Mouse (Mus musculus): ENCODE measurements around the gene Fzd5.

The Fzd5 gene

DNA sequence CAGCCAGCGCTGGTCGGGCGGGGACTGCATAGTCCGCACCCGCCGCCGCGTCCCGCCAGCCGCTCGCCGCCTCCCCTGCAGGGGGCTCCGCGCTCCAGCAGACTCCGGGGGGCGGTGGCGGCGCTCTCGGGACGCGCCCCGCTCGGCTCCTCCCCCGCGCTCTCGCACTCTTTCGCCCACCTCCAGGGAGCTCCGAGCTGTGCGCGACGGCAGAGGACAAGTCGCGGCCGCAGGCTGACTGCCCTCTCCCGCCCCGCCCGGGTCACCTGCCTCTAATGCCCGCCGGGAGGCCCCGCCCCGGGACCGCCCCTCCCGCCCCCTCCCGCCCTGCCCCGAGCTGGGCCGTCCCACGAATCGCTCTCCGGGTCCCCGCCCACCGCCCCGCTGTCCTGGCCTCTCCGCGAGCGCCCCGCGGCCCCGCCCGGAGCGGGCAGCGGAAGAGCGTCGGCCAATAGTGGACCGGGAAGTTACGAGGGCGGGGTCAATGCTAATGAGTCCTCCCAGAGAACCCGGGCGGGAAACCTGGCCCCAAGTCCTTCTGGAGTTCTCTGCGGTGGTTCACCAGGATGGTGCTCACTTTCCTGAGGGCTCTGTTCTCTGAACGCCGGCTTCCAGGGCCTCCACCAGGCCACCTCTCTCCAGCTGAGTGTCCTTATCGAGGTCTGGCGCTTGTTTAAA lies at the start of gene Fzd5:
TSS of gene Fzd5 (minus strand) at position 250 of the 678 bp plus-strand sequence.
- DNase-seq (ENCODE audit: low spot score in 2 of 2) = peak; percentile 92 to 94

DNA sequence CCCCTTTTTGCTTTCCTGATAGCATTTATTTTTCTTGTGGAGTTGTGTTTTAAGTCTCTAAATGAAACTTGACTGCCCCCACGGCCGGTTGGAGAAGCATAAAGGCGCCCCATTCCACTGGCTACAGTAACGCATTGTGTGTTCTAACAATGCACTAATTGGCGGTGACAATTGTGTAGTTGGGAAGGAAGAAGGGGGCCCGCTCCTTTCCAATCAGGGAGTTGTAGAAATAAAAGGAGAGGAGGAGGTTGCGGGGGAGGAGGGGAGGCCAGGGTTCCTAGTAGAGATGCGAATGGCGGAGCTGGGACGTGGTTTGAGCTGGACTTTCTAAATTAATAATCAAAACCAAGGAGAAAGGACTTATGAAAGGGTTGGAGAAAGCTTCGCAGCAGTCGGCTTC lies 42.3 kb upstream of the Fzd5 start:
- DNase-seq (ENCODE audit: low spot score in 2 of 2) = no peak

DNA sequence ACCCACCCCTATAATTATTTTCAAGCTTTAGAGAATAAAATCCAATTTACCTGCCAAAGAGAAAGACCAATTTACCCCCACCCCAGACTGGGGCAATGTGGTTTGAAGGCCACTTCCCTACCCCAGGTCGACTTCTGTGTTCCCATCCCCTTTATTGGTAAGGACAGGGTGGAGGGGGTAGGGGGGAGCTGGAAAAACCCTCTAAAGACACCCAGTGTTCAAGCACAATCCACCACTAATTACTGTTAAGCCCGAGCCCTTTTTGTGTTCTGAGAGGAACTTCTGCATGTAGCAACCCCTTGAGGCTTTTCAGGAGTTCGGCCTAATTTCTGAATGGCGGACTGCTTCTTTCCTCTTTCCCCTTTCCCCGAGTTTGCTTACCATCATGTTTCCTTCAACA lies 41.9 kb upstream of the Fzd5 start:
- no peak for DNase-seq (ENCODE audit: low spot score in 2 of 2)

DNA sequence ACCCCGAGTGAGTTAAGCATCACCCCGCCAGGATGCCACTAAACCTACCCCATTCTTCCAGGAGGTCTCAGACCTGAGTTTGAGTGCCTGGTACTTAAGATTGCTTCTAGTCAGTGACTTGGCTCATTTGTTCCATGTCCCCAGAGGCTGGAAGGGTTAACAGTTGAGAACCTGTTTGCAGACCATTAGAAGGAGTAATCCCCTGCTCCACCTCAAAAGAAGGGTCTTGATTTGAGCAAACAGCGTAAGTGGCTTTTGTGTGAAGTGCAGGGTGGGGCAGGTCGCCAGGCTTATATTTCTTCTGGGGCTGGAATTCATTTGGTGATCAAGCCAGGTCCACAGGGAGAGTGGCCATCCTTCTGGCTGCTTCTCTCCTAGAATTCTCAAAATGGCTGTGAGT lies 35.8 kb upstream of the Fzd5 start:
- no peak for DNase-seq (ENCODE audit: low spot score in 2 of 2)

DNA sequence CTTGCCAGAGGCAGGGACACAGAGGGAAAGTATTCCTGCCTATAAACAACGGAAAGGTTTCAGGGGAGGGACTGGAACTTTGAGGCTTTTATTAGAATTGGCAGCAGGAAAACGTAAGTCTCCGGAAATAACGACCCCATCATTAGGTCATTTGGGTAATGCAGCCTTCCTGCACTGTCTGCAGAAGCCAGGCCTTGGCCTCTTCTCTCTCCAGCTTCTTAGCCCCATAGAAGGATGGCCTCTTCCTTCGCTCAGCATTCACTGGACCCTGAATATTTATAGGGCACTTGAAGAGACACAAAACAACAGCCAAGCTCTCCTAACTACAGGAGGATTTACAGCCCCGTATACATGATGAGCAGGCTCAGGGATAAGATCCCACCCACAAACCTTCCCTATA lies 32.6 kb upstream of the Fzd5 start:
- DNase-seq (ENCODE audit: low spot score in 2 of 2) = no peak

DNA sequence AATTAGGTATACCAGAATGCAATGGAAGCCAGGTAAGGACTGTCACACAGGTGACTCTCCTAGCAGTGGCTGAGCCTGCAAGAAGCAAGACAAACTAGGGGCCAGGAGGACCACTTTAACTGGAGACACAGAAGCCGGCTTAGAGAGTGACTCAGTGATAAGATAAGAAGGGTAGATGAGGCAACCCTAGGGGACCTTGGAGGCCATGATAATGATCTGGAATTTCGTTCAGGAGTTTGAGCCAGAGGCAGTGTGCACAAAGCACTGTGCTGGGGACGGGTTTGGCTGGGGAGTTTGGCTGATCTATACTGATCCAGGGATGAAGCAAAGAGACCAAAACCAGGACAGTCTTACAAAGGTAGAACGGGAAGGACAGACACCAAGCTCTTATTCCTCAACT lies 24.1 kb upstream of the Fzd5 start:
- DNase-seq (ENCODE audit: low spot score in 2 of 2) = no peak

DNA sequence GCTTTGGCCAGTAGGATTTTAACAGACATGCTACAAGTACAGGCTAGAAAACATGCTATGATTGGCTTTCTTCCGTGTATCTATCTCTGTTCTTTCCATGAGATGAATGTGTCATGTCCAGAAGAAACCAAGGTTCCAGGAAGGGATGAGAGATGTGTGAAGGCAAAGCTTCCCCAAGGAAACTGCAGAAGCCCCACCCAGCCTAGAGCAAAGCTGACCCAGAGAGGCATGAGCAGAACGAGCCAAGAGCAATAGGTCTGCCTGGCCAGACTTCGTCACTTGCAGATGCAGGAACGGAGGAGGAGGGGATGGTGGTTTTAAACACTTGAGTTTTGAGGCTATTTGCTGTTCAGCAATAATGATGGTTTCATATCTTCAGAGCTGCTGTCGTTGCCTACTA lies 20.2 kb upstream of the Fzd5 start:
- DNase-seq (ENCODE audit: low spot score in 2 of 2) = no peak

DNA sequence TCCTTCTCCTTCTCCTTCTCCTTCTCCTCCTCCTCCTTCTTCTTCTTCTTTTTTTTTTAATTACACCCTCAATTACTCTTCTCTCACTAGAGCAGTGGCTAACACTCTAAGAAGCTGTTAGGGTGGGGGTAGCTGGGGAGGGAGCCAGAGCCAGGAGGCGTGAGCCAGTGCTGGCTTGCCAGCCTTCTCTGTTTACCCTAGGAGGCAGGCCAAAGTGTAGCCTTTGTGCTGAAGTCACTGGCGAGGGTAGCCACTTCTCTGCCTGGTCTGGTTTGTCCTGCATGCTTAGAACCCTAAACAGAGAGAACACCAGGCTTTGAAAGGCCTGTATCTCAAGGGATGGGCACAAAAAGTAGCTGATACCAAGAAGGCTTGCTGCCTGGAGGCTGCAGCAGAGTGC lies 19.7 kb upstream of the Fzd5 start:
- no peak for DNase-seq (ENCODE audit: low spot score in 2 of 2)

DNA sequence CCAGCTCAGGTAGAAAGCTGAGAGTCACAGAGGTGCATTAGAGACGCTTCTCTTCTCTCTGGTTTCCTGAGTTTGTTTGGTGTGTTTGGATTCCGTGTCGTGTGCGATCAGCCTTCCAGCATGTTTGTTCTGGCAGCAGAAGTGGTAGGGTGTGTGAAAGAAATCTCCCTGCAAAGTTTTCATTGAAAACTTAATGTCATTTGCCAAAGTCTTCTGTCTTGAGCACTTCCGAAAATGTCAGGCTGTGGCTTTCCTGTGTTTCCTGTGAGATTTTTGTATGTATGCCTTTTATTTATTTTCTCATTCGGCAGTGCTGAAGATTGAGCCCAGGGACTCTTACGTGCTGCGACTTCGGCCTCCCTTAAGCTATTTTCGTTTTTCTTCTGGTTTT lies 19.1 kb upstream of the Fzd5 start:
- DNase-seq (ENCODE audit: low spot score in 2 of 2) = no peak

DNA sequence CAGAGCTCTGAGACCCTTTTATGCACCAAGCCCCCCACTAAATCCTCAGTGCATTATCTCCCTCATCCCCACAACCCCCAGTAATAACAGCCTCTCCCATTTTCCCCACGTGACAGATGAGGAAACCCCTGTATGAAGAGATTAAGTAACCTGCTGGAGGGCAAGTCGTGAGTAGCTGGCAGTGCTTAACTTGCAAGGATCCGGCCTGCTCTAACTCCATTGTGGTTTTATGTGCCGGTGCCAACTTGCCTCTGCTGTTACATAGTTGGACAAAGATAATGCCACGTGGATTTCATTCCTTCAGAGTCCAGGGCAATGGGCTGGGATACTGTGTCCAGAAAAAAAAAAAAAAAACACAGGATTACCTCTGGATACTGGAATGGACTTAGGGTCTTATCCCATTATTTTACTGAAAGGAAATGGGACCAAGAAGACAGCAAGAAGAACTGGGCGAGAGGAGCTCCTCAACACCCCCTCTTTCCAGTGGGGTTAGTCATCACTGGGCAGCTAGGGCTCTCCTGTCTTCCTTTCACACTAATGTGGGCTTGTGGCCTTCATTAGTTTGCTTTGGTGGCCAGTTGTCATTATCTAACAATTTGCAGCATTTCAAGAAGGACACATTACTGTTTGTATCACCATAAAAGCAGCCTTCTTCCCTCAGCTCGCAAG lies 18.6 kb upstream of the Fzd5 start:
- DNase-seq (ENCODE audit: low spot score in 2 of 2) = no peak

DNA sequence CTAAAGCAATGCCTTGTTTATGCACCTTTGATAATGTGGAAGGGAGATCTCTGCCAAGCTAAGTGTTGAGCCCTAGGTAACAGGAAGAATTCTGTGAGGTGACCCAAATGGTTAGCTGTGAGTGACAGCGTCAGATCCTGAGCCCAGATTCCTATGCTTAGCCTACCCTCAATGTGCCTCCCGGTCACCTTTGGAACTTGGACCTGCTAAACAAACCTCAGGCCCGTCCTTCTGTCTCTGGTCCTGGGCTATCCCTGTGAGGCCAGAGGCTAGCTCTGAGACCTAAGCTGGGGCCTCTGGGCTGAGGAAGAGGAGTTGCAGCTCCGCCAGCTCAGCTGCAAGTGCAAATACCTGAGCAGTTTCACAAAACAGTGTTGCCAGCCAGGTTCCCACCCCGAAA lies 17.1 kb upstream of the Fzd5 start:
- no peak for DNase-seq (ENCODE audit: low spot score in 2 of 2)

DNA sequence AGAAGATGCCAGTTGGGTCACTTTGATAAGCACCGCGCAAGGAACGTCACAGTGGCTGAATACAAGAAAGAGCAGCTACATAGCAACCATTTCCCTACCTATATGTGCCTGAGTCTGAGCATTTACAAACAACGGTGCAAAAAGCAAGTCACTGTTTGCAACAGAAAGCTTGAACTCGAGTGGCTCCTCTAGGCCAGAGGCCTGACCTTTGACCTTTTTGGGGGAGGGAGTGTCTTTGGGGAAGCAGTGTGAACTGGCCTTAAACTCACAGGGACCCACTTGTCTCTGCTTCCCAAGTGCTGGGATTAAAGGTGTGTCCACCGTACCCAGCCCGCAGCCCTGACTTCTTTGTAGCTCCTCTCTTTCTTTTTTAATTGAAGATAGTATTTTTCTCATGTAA lies 16.1 kb upstream of the Fzd5 start:
- DNase-seq (ENCODE audit: low spot score in 2 of 2) = no peak

DNA sequence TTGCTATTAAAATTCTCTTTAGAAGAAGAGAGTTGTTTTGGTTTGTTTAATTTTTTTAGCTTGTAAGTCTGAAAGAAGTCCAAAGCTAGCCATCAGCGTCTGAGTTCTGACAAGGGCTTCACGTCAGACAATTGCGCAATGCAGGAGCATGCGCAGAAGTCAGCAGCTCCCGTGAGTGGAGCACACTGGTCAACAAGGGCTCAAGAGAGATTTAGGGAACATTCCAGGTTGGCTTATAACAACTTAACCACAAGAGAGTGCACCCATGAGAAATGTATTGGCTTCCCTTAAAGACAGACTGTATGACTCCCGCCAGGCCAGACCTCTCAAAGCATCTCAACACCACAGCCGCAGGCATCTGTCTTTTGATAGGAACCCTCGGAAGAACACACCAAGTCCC lies 15.6 kb upstream of the Fzd5 start:
- no peak for DNase-seq (ENCODE audit: low spot score in 2 of 2)

DNA sequence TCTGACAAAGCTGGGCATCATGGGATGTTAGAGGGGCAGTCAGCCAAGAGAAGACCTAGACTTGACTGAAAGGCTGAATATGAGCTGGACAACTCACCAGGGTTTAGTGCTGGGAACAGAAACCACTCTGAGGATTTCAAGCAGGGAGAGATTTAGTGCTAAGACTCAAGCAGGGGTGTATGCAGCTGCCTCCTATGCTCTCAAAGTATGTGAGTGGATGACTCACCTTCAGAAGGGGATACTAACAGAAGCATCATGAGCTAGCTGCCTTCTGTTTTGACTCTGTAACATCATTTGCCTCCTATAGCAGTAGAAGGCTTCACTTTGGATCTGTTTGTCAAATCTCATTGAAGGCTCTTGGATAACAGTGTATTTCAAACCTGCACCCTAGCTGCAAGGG lies 7.1 kb upstream of the Fzd5 start:
- no peak for DNase-seq (ENCODE audit: low spot score in 2 of 2)

DNA sequence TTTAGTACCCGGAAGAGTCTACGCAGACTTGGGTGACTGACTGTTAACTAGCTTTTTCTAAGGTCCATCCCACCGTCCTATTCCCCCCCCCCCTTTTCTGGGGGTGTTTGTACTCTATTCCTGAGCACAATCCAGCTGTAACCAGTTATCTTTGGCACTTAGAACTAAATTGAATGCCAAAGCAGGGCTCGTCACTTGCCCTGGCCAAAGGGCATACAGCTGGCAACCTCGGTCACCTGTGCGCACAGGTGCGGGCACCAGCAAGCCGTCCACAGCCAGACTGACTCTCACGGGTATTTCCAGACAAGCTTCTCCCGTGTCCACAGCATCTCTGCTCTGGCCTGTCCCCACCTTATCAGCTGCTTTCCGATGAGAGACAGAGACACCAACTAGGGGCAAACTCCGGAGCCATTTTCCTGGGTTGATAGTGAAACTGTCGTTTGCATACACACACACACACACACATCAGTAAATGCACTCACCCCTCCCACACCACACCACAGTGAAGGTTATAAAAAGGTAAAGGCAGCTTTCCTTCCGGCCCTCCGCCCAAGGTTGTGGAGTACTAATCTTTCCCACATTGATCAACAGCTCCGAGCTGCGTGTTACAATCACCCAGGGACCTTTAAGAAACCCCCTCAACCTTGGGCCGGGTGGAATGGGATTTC lies 5.3 kb upstream of the Fzd5 start:
- DNase-seq (ENCODE audit: low spot score in 2 of 2) = no peak

DNA sequence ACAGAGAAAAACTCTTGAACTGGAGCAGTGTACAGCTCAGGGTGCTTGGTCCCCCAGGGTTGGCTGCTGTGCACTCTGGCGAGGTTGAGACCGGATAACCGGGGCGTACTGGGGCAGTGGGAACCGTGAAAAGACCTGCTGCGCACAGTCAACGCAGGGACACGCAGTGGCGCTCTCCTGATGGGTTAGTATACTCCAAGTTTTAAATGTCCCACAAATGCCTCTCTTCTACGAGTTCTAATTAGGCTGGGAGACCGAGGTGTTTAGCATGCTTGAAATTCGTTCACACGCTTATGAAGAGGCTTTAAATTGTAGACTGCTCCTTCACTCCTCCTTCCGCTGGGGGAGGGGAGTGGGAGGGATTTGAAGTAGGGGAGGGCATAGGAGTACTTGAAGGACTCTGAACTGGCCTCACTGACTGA lies 1.1 kb upstream of the Fzd5 start:
- DNase-seq (ENCODE audit: low spot score in 2 of 2) = peak; percentile 30 to 72

DNA sequence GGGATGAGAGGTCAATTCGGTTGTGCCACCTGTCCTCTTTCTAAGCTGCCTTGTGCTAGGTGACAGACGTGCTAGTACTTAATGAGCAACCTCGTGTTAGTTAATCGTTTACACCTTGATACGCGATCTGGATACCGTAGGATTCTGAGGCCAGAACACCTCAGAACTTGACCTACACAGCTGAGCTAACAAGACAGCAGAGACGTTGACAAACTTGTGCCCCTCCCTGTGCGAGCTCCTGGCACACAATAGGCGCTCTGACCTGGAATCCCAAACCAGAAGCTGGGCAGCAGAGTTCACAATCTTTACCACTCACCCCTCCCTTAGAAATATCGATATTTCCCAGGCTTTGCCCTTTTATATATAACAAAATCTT lies 617 bp upstream of the Fzd5 start:
- DNase-seq (ENCODE audit: low spot score in 2 of 2) = peak in 1 of 2 experiments; percentile 23

DNA sequence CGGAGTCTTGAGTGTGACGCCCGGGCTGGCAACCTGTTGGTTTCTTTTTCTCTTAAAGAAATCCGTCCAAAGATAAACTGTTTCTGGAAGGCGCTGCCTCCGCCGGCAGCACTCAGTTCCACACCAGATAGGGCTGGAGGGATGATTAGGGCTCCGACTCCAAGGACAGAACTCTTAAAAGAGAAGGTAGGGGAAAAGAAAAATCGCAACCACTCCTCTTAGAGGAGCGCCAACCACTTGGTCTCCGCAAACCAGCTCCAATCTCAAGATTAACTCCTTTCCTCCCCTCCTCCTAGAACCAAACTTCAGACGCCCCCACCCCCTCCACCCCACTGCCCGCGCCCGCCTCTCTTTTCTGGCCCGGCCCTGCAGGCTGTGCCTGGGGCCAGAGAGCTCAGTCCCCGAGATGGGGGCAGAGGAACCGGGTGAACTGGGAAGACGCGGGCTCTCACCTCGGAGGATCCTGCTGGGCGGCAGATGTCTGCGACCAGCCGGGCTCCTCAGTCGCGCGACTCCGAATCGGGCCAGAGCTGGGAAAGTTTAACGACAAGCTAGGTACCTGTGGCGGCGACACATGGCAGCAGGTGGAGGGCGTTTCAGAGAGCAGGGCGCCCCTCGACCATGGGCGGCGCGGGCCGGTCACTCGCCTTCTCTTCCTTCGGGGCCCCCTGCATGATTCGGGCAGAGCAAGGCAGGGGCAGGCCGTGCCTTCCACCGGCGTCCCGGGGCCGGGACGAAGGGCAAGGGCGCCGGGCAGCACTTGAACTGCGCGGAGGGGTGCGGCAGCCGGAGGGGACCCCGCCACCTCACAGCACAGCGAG lies 660 bp downstream of the Fzd5 start:
- peak in 1 of 2 experiments; percentile 78 for DNase-seq (ENCODE audit: low spot score in 2 of 2)

DNA sequence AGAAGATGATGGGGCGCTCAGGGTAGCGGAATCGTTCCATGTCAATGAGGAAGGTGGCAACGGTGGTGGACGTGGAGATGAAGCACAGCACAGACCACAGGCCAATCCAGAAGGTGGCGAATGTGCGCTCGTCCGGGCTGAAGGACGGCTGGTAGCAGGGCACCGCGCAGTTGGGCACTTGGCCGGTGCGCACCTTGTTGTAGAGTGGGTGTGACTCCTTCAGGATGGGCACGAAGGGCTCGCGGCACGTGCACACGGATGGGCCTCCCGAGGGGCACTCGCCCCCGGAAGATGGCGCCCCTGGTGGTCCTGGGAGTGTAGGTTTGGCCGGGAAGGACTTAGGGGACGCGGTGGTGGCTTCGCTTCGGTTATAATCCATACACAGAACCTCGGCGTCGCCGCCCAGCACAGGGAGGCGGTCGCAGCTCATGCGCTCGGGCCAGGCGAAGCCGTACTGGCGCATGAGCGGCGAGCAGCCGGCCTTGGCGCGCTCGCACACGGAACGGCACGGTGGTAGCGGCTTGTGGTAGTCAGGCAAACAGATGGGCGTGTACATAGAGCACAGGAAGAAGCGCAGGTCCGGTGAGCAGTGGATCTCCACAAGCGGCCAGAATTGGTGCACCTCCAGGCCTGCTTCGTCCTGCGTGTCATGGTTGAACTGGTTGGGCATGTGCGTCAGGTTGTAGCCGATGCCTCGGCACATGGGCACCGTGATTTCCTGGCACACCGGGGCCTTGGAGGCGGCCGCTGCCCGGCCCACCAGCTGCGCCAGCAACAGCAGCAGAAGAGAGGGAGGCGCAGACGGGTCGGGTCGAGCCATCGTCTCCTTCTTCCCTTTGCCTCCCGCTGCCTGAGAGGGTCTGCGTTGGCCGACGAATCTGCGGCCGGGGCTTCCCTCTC lies 1.5 kb downstream of the Fzd5 start:
- DNase-seq (ENCODE audit: low spot score in 2 of 2) = peak; percentile 49 to 75

DNA sequence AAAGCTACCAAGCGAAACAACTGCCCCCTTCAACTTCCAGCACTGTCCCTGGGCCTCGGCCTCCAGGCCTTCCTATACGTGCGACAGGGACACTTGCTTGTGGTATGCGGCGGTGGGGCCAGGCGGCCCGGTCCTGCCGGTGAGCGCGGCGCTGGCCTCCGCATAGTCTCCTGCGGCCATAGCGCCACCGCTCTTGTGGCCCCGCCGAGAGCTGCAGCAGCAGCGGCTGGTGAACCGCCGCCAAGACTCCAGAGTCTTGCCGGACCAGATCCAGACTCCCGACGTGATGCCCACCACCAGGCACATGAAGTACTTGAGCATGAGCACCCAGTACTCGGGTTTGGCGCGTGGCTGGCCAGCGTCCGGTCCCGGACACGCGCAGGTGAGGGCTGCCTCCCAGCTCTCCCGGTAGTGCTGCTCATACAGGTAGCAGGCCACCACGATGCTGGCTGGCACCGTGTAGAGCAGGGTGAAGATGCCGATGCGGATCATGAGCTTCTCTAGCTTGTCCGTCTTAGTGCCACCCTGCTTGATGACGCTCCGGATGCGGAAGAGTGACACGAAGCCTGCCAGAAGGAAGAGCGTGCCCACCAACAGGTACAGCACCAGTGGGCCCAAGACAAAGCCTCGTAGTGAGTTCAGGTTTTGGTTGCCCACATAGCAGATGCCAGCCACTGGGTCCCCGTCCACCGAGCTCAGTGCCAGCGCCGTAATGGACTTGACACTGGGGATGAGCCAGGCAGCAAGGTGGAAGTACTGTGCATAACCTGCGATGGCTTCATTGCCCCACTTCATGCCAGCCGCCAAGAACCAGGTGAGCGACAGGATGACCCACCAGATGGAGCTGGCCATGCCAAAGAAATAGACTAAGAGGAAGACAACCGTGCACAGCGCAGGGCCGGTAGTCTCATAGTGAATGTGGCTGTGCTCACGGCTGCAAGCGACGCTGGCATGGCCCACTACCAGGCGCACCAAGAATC lies 2.5 kb downstream of the Fzd5 start:
- peak; percentile 34 to 75 for DNase-seq (ENCODE audit: low spot score in 2 of 2)
